Mouse (Mus musculus) myocyte (in vitro differentiated cells): ENCODE measurements around the gene Wdr19.

ENCODE experiments used
- MAX ChIP-seq: IDR thresholded peaks from one replicate; pipeline ENCODE4 v1.6.1; 2011; ENCODE audit warnings: low read depth, mild to moderate bottlenecking, control low read depth
- MYOD1 ChIP-seq, 3 experiments: IDR thresholded peaks; one replicate each; pipeline ENCODE4 v1.6.1; 2011; ENCODE audit warnings: control low read depth in 2 of 3, low read depth in 2 of 3, mild to moderate bottlenecking in 2 of 3, moderate library complexity in 1 of 3; ENCODE audit not compliant: insufficient read length in 2 of 3, control insufficient read depth in 1 of 3
- MYOG ChIP-seq, 3 experiments: IDR thresholded peaks; one replicate each; pipeline ENCODE4 v1.6.1; 2011; ENCODE audit warnings: control low read depth in 2 of 3, low read depth in 2 of 3, mild to moderate bottlenecking in 2 of 3; ENCODE audit not compliant: insufficient read length in 2 of 3, control insufficient read depth in 1 of 3, insufficient read depth in 1 of 3
- TCF12 ChIP-seq: IDR thresholded peaks from one replicate; pipeline ENCODE4 v1.6.1; 2011; ENCODE audit warnings: mild to moderate bottlenecking, control low read depth; ENCODE audit not compliant: poor library complexity, insufficient read depth, severe bottlenecking
- USF1 ChIP-seq: IDR thresholded peaks from one replicate; pipeline ENCODE4 v1.6.1; 2011; ENCODE audit warnings: low read depth, mild to moderate bottlenecking, control low read depth, moderate library complexity

- TF ChIP-seq USF1 (no peak), MAX (no peak), TCF12 (no peak), MYOD1 (IDR thresholded peaks at IDR 0.05; ENCODE audit: control insufficient read depth in 1 of 3, insufficient read length in 2 of 3, low read depth in 2 of 3) (no peak), MYOG (IDR thresholded peaks at IDR 0.05; ENCODE audit: control insufficient read depth in 1 of 3, insufficient read depth in 1 of 3, insufficient read length in 2 of 3, low read depth in 2 of 3) (no peak)
Measured at GRCm38 (mm10) chr5:65158696-65159305, 40.7 kb upstream of the Wdr19 start.
